Mouse (Mus musculus) frontal cortex, postnatal 36 days (tissue): ENCODE measurements around the gene Atg4b.
A peak's percentile ranks its signal among the peaks of the same experiment; 100 is the strongest.

ENCODE experiments used
- DNase-seq, 2 experiments: peaks; one replicate each; pipeline ENCODE4 v3.0.0; 2022; ENCODE audit warnings: low spot score in 2 of 2

The Atg4b gene

DNA sequence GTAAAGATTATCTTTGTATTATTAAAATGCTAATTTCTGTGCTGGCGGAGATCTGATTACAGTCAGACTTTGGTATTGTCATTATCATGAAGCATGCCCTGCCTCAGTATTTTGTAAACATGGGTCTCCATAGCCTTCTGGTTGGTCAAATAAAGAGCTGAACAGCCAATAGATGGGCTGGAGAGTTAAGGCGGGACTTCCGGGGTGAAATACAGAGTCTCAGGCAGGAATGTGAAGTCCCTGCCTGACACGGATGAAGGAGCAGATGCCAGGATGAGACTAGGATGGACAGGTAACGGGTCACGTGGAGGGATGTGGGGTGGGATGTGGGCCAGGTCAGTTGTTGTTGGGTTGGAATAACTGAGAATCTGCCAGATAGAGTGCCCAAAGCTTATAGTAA, at the start of gene Atg4b:
Atg4b (plus strand) TSS at position 211 of the 400 bp plus-strand sequence.
- DNase-seq, result no peak

GRCm38 (mm10) chr1:93702106-93702505, 49.2 kb upstream of the Atg4b start:
- no peak for DNase-seq

GRCm38 (mm10) chr1:93703472-93704048, 47.7 kb upstream of the Atg4b start:
- DNase-seq, result no peak

DNA sequence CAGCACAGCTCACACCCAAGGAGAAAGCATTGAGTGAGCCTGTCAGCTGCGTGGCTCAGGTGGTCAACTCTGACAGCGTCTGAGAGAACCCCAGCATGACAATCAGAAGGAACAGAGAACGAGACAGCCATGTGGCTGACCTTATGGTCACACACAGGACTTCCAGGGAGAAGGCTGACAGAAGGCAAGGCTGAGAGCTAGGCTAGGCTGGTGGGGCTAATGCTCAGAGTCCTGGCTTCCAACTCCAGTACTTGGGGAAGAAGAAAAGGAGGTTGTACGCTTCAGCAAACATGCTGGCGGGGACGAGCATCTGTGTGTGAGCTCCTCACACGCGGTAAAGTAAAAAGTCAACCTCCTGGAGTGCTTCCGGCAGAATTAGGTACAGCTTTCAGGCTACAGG, 47.0 kb upstream of the Atg4b start:
- DNase-seq, result no peak

DNA sequence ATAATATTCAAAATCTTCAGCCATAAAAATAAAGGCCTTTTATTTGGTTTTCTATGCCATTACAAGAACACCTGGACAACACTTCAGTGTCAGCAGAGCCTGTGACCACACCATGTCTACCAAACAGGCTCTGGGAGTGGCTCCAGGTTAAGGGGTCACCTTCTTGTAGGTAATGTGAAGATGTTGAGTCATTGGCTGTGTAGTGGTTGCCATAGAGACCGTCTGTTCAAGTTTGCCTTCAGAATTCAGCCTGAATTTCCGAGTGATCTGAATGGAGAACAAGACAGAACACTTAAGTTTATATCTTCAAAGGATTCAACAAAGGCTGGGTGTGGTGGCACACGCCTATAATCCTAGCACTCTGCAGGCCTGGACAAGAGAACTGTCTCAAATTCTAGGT, 45.9 kb upstream of the Atg4b start:
- DNase-seq, result no peak

DNA sequence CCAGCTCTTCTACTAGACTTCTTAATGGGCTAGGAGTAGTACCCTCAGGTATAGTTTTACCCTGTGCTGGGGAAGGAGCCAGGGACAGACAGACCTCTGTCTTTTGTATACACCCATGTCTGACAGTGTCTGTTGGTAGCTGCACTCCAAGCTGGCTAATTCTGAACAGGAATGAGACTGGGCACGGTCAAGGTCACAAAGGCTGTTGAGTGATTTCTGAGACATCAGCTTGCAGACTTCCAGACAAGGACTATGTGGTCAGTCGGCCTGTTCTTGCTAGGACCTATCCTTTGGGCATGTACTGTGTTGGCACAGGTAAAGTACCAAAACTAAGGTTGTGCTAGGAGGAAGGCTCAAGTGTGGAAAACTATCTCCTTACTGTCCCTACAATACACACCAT, 35.1 kb upstream of the Atg4b start:
- no peak for DNase-seq

- DNase-seq, result no peak
These were observed 29.7 kb upstream of the Atg4b start for GRCm38 (mm10) chr1:93721557-93721956.

GRCm38 (mm10) chr1:93724623-93725022, 26.7 kb upstream of the Atg4b start:
- DNase-seq, result no peak

GRCm38 (mm10) chr1:93725665-93726064, 25.6 kb upstream of the Atg4b start:
- DNase-seq, result no peak

DNA sequence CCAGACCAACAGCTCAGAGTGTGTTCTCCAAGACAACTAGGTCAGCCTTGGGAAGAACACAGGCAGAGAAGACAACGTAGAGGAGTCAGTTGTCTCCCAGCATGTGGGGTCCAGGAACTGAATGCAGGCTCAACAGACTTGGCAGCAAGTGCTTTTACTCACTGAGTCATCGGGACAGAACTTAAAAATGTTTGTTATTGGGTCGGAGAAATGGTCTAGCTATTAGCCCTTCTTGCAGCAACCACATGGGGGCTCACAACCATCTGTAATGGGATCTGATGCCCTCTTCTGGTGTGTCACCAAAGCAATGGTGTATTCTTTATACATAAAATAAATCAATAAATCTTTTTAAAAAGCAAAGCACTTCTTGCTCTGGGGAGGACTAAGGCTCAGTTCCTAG, 25.2 kb upstream of the Atg4b start:
- DNase-seq, result no peak

GRCm38 (mm10) chr1:93726974-93727373, 24.3 kb upstream of the Atg4b start:
- peak; percentile 41 for DNase-seq

DNA sequence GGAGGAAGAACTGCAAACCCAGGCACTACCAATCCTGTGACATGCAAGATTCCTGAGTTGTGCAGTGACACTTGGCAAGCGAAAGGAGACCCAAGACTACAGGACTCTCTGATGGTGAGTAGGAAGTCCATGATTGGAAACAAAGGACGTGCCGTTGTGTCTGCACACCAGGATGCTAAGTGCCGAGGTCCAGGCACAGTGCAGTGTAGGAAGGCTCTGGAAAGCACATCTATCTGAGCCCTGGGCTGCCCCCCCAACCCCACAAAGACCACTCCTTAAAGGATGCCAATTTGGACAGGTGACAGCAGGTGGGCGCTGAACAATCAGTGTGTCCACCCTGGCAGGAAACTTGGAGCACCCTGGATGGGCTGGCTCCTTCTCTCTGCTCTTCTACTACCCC, 20.2 kb upstream of the Atg4b start:
- no peak for DNase-seq

- peak in 1 of 2 experiments; percentile 35 for DNase-seq
These were observed 19.4 kb upstream of the Atg4b start for GRCm38 (mm10) chr1:93731880-93732281.

DNA sequence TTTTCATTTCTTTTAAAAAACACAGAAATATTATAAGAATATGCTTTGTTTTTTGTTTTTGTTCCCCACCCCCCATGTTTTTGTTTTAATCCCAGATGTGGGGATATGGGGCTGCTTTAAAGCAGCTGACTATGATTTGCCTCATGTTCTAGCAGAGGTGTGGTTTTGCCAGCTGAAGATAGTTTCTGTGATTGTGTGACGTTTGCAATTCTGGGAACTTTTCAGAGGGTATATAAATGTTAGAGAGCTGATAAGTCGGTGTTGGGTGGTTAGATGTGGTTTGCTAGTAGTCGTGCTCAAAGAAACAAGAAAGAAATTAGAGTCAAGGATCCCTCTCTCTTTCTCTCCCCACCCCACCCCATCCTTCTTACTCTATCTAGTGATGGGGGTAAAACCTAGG, 15.4 kb upstream of the Atg4b start:
- DNase-seq, result no peak

- DNase-seq, result no peak
These were observed 13.6 kb upstream of the Atg4b start for GRCm38 (mm10) chr1:93737711-93738110.

GRCm38 (mm10) chr1:93740671-93741070, 10.6 kb upstream of the Atg4b start:
- no peak for DNase-seq

DNA sequence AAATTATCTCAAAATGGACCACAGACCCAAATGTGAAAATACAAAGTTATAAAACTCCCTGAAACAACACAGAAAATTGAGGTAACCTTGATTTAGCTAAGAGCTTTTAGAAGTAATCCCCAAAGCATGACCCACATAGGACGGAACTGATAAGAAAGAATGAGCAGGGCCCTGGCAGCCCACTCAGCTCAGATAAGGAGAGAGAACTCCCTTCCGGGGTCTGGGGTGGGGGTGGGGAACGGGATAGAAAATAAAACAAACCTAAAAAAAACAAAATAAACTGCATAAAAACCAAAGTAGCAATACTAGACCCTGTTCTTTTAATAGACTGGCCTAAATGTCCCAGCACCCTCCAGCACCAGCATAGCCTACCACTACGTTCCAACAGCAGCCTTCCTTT, 9.3 kb upstream of the Atg4b start:
- DNase-seq, result no peak

DNA sequence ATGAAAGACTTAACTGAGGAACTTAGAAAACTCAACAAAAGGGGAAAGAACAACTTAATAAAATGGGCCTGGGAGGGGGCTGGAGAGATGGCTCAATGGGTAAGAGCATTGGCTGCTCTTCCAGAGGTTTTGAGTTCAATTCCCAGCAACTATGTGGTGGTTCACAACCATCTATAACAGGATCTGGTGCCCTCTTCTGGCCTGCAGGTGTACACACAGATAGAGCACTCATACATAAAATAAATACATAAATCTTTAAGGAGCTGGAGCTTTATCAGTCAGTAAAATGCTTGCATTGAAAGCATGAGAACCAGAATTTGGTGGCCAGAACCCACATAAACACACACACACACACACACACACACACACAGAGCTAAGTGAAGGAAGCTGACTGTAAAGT, 8.4 kb upstream of the Atg4b start:
- no peak for DNase-seq

DNA sequence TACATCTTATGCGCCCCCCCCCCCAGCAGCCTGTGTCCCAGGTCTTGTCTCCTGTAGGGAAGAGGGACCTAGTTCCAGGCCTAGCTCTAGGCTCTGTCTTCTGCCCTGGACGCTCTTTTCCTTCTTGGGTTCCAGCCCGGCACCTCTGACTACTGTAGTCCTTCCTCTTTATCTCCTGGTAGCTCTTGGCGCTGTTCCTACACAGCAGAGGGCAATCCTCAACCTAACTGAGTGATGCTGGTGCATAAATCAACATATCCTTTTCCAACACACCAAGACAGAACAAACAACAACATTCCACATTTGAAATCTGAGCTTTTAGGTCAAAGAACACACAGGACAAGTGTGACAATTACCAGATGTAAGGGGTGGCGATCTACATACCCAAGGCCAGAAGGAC, 5.1 kb upstream of the Atg4b start:
- DNase-seq, result no peak

GRCm38 (mm10) chr1:93748539-93748938, 2.8 kb upstream of the Atg4b start:
- no peak for DNase-seq

GRCm38 (mm10) chr1:93753911-93754572, 2.7 kb downstream of the Atg4b start:
- peak in 1 of 2 experiments; percentile 20 for DNase-seq

- peak; percentile 92 to 95 for DNase-seq
These were observed 3.4 kb downstream of the Atg4b start, which contains the start of gene Thap4 for GRCm38 (mm10) chr1:93754573-93755290. TSS of gene Thap4 (minus strand) at chr1:93754864.

DNA sequence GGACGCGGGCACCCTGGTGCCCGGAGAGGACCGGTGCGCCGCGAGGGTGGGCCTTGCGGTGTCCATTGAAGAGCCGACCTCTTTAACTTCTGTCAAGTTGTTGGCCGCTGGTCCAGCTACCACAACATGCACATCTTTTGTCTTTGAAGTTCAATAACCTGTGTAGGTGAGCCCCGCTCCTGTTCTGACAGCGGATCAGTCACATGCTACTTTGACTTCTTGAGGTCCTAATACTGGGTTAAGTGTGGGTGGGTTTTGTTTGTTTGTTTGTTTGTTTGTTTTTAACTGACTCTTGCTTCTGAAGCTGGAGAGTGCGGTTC, 4.0 kb downstream of the Atg4b start:
- DNase-seq, result no peak
